Mouse (Mus musculus) spleen, adult 2 months (tissue): ENCODE measurements around the gene Cd160.

Experiments used
- CTCF ChIP-seq: fragments of 200-500 bp; IDR thresholded peaks from 2 replicates; pipeline ENCODE4 v1.5.1; 2011; ENCODE audit warnings: mild to moderate bottlenecking, inconsistent platforms; ENCODE audit not compliant: insufficient read depth, insufficient read length, insufficient replicate concordance; ENCODE audit errors: extremely low read depth
- POLR2A ChIP-seq: fragments of 200-500 bp; IDR thresholded peaks from 2 replicates; pipeline ENCODE4 v1.6.1; 2011; ENCODE audit warnings: low read depth, low read length, inconsistent platforms

GRCm38 (mm10) chr3:96821581-96821980 lies 7.6 kb downstream of the Cd160 start:
- TF ChIP-seq CTCF: no peak
- no peak for TF ChIP-seq POLR2A
